Mouse (Mus musculus) heart, adult 11 months (tissue): Measurements from ENCODE around the gene Iyd.

ENCODE experiments used
- DNase-seq: peaks from one replicate; pipeline ENCODE4 v3.0.0; 2022

Gene Iyd

DNA sequence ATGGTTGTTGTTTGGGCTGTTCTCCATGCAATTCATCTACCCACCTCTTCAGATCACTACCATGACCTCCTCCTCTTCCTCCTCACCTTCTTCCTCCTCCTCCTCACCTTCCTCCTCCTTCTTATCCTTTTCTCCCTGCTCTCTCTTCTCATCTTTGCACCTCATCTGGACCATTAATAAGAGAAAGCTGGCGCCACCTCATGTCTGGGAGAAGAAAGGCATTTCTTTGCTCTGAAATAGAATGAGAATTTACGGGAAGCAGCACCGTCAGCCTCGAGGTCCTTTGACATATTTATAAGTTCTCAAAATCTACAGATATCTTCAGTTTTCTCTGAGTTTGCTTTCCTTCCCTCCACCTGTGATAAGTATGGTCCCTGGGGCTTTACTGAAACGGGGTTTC is 15.1 kb downstream of the Iyd start:
- no peak for DNase-seq

DNA sequence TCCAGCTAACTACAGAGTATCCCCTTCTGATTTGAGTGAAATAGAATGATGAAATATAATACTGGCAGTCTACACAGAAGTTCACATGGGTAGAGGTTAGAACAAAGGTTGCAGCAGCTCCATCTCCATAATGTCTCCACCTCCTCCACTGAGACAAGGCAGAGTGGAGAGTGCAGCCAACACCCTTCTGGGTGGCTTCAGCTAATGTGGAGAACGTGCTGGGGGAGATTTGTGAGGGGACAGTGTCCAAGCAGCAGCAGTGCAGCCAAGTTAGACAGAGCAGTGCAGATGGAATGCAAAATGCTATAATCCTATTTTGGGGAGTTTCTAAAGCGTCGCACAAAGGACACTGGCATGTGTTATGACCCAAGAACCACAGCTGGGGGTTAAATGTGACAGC is 16.5 kb downstream of the Iyd start:
- no peak for DNase-seq

DNA sequence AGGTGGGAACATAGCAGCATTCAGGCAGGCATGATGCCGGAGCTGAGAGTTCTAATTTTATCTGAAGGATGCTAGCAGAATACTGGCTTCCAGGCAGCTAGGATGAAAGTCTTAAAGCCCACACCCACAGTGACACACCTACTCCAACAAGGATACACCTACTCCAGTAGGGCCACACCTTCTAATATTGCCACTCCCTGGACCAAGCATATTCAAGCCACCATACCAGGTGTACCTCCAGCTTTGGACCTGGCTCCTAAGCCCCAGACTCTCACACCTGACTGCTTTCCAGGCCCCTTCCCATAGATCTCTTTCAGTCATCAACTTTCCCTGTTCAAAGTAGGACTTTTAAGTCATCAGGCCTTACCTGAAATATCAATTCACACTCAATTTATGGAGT is 19.1 kb downstream of the Iyd start:
- peak; percentile 55 for DNase-seq

DNA sequence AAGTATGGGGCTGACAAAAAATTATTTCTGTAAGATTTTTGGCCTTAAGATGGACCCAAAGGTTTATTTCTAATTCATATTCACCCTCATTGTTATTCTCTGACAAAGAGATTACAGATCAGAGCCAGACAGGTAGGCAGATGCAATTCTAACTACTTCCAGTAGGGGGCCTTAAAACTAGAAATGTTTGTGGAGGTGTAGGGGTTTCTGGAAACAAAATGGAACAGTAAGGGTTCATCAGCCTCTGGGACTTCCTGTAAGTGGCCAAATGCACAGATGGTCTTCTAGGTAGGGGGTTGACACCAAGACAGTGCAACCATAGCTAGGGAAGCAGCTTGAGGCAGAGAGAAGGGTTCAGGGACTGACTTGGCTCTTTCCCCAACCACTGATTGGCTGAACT is 22.1 kb downstream of the Iyd start:
- no peak for DNase-seq

DNA sequence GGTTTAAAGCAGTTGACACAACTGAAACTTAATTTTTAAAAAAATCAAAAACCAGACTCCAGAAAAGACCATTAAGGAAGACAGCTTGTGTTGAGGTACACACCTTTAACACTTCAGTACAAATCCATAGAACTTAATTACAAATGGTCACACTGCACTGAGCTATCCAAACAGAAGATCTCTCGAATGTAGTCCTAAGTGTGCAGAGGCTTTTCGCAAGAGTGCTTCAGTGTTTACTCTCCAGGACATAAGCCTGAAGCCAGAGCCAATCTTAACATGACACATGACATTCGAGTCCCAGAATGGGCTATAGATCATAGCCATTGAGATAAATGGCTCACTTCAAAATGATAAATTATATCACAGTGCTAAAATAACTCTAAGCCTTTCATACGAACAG is 25.1 kb downstream of the Iyd start:
- DNase-seq = no peak

DNA sequence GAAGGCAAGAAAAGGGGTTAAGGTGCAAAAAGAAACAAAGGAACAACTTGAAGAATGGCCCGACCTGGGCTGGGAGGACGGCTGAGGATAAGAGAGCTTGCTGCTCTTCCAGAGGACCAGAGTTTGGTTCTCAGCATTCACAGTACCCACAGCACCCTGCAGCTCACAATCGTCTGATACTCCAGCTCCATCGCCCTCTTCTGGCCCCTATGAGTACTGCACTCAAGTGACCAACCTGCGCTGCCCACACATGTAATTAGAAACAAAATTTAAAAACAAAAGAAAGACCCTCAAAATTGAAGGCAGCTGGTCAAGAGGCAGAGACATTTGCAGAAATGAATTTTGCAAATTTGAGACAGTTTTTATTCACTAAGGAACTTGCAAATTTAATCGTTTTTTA is 27.8 kb downstream of the Iyd start:
- DNase-seq = no peak

DNA sequence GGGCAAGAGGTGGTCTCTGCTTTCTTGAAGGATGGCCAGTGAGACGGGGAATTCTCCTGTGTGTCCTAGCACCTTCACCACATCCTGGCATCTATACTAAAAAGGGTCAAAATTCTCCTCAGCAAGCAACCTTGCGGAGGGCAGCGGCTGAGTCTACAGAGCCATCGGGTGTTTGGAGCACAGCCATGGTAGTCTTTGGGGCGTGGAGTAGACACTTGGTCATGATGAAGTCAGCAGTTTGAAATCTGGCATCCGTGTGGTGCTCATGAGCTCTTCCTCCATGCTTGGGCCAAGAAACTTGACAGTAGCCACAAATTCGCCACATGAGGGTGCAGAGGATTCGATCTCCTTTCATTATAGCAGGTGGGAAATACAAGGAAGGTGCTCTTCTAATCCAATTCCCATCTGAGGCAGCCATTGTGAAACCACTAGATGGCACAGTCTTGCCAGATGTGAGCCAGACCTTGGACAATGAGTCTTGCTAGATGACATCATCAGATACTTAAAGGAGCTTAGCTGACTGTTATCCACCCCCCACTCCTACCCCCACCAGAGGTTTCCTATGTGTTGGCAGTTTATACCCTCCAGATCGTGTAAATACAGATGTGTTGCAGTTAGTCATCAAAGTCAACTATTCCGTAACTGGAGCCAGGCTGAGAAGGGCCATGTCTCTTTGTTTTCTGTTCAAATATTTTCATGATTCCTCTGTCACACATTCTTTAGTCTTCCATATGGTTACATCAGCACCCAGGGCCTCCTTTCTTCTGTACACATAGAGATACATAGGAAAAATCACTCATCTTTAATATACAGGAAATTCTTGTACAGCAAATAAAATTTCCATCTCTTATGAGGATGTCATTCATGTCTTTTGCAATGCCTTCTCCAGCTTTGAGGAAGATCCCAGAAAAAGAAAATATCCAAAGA is 32.9 kb downstream of the Iyd start:
- peak; percentile 94 for DNase-seq

DNA sequence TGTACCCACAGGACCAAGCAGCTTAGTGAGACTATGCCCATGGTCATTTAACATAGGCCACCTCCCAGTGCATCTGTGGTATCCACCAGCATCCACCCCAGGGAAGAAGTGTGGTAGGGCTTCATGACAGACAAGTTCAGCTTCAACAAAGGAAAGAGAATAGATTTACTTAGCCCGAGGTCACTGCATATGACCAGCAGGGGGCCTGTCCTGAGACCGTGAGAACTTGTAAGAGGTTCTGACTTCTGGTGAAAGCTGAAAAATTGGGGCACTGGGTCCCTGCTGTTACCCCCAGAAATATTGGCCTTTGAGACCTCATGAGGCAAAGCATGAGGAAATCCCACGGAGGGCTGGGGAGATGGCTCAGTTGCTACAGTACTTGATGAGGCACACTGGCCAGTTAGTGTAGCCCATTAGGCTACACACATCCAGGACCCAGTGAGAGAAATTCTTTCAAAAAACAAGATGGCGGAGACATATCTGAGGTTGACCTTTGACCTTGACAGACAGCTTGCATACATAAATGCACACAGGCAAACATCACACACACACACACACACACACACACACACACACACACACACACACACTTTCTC is 34.0 kb downstream of the Iyd start:
- DNase-seq = peak; percentile 91

DNA sequence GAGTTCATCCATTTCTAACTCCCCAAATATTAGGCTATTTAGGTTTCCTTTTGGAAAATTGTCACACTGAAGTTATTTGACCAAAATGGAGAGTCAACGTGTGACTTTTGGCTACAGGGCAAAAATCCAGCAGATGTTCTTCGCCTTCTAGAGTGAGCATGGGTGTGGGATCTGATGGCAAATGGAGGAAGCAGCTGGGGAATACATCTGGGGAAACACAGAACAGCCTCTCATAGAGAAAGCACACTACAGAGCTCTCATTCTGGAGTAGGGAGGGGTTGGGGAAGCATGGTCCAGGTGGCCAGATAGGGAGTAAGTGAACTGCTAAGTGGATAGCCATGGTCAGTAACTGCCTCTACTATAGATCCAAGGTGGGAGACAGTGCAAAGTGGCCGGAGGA is 50.6 kb downstream of the Iyd start:
- DNase-seq = peak; percentile 97

DNA sequence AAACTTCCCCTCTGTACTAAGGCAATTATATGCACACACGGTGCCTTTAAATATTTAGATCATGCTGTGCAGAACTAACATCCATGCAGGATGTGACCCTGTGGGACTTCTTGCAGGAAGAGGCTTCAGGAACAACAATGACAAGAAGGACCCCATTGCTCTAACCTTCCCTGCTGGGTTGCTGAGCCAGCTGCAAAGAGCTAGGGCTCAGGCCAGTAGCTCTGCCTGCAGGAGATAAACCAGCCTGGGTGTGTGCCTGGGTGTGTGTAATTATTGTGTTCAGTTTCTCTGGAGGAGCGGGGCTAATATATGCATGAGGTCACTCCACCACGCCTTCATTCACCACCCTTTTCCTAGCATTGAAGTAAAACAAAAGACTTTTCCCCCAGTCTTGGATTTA is 51.8 kb downstream of the Iyd start:
- peak; percentile 95 for DNase-seq

DNA sequence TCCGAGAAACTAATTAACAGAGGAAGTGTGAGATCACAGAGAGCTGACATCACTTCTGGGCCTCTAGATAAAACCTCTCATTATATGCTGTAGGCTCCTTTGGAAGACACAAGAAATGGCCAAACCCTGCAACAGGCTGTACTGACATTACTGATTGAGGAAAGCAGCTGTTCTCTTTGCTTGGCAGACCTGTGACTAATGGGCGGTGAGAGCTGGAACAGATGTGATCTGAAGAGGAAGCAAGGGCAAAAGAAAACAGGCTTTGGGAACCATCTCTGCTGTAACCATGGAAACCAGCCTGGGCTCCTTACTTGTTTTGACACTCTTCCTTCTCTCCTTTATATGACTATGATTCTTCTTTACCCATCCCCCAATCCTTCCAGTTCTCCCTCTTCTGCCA is 56.7 kb downstream of the Iyd start:
- peak; percentile 95 for DNase-seq

DNA sequence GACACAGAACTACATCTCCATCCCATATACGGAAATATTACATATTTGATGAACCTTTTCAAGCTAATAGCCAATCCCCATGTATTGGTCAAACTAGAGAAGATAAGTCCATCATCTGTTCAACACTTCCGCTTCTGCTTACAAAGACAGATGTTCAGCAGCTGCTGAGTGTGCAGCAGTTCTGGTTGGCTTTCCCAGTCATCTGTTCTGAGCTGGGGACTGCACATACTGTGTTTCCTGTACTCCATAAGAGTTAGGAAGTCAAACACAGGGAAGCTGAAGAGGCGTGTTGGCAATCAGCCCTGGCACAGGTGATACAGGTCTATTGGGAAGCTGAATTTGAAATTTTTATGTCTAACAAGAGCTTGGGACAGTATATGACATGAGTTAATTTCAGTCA is 57.7 kb downstream of the Iyd start:
- peak; percentile 90 for DNase-seq
